Mouse (Mus musculus) MEL (cell line): Measurements from ENCODE around the gene Meis3. TPM values are rescaled to one million over a fixed set of nuclear protein-coding genes. Genes with fewer than 3 reads are reported as not detected.

ENCODE experiments used
- DNase-seq: peaks from one replicate; pipeline ENCODE4 v3.0.0; 2011; ENCODE audit warnings: low read depth, low spot score
- H3K27ac ChIP-seq: 2 replicates; pipeline ENCODE4 v1.5.1; 2012; ENCODE audit warnings: low read depth, mild to moderate bottlenecking, control low read depth, low read length, moderate library complexity; ENCODE audit not compliant: control insufficient read depth
- H3K27me3 ChIP-seq, 2 experiments: fragments of 150-350 bp in 1 of 2; sonication (generic) in 1 of 2; 2 replicates each; pipeline ENCODE4 v1.6.1; 2012; ENCODE audit warnings: low read length in 2 of 2, mild to moderate bottlenecking in 2 of 2, improper control_type of control experiment in 1 of 2, moderate library complexity in 1 of 2; ENCODE audit not compliant: insufficient read depth in 2 of 2, control insufficient read depth in 1 of 2
- H3K36me3 ChIP-seq, 2 experiments: 2 replicates each; pipeline ENCODE4 v1.6.1; 2012 to 2014; ENCODE audit warnings: low read length in 2 of 2, improper control_type of control experiment in 1 of 2, inconsistent platforms in 1 of 2, mild to moderate bottlenecking in 1 of 2; ENCODE audit not compliant: insufficient read depth in 2 of 2, control insufficient read depth in 1 of 2
- H3K4me1 ChIP-seq, 2 experiments: fragments of 150-350 bp in 1 of 2; sonication (generic) in 1 of 2; 2 replicates each; pipeline ENCODE4 v1.6.1; 2012; ENCODE audit warnings: low read length in 2 of 2, improper control_type of control experiment in 1 of 2, mild to moderate bottlenecking in 1 of 2; ENCODE audit not compliant: insufficient read depth in 2 of 2, control insufficient read depth in 1 of 2
- H3K4me3 ChIP-seq, 2 experiments: fragments of 150-350 bp in 1 of 2; sonication (generic) in 1 of 2; 2 replicates each; pipeline ENCODE4 v1.5.1; 2012; ENCODE audit warnings: low read depth in 2 of 2, low read length in 2 of 2, mild to moderate bottlenecking in 2 of 2, moderate library complexity in 2 of 2, control low read depth in 1 of 2, improper control_type of control experiment in 1 of 2; ENCODE audit not compliant: control insufficient read depth in 1 of 2, insufficient read depth in 1 of 2
- H3K79me2 ChIP-seq: 2 replicates; pipeline ENCODE4 v1.6.1; 2012; ENCODE audit warnings: mild to moderate bottlenecking, low read length, moderate library complexity; ENCODE audit not compliant: control insufficient read depth, poor library complexity, insufficient read depth
- H3K9ac ChIP-seq: 2 replicates; pipeline ENCODE4 v1.6.1; 2012; ENCODE audit warnings: low read depth, mild to moderate bottlenecking, control low read depth, low read length, moderate library complexity; ENCODE audit not compliant: control insufficient read depth, poor library complexity, severe bottlenecking
- H3K9me3 ChIP-seq: fragments of 150-350 bp; sonication (generic); replicated peaks from 2 replicates; pipeline ENCODE4 v1.6.1; 2012; ENCODE audit warnings: mild to moderate bottlenecking, low read length, improper control_type of control experiment, moderate library complexity; ENCODE audit not compliant: insufficient read depth
- BHLHE40 ChIP-seq: IDR thresholded peaks from 2 replicates; pipeline ENCODE4 v1.6.1; 2012; ENCODE audit warnings: low read depth, mild to moderate bottlenecking, inconsistent platforms, low read length, improper control_type of control experiment, borderline replicate concordance
- CHD2 ChIP-seq: IDR thresholded peaks from 2 replicates; pipeline ENCODE4 v1.6.1; 2011; ENCODE audit warnings: low read length, improper control_type of control experiment
- CTCF ChIP-seq, 3 experiments: IDR thresholded peaks in 2 of 3; conservative IDR thresholded peaks in 1 of 3; 2 replicates each; pipeline ENCODE4 v1.5.1; 2011 to 2012; ENCODE audit warnings: low read length in 3 of 3, low read depth in 2 of 3, mild to moderate bottlenecking in 2 of 3, improper control_type of control experiment in 1 of 3, inconsistent platforms in 1 of 3, mixed read lengths in 1 of 3, moderate library complexity in 1 of 3; ENCODE audit not compliant: control insufficient read depth in 1 of 3, insufficient read depth in 1 of 3, poor library complexity in 1 of 3, severe bottlenecking in 1 of 3
- ELF1 ChIP-seq: IDR thresholded peaks from 2 replicates; pipeline ENCODE4 v1.6.1; 2014; ENCODE audit warnings: low read depth, mild to moderate bottlenecking, inconsistent platforms, low read length, improper control_type of control experiment, moderate library complexity
- EP300 ChIP-seq, 2 experiments: IDR thresholded peaks; 2 replicates each; pipeline ENCODE4 v1.6.1; 2011; ENCODE audit warnings: improper control_type of control experiment in 2 of 2, low read length in 2 of 2, low read depth in 1 of 2, mild to moderate bottlenecking in 1 of 2
- GATA1 ChIP-seq: IDR thresholded peaks from 2 replicates; pipeline ENCODE4 v1.6.1; 2011; ENCODE audit warnings: low read depth, low read length, improper control_type of control experiment
- HCFC1 ChIP-seq: IDR thresholded peaks from 2 replicates; pipeline ENCODE4 v1.6.1; 2012; ENCODE audit warnings: low read depth, mild to moderate bottlenecking, inconsistent platforms, low read length, improper control_type of control experiment, moderate library complexity
- JUND ChIP-seq: IDR thresholded peaks from 2 replicates; pipeline ENCODE4 v1.6.1; 2011; ENCODE audit warnings: low read depth, mild to moderate bottlenecking, improper control_type of control experiment, low read length
- KAT2A ChIP-seq: conservative IDR thresholded peaks from 2 replicates; pipeline ENCODE4 v1.6.1; 2012; ENCODE audit warnings: low read depth, low read length, improper control_type of control experiment, inconsistent platforms
- MAX ChIP-seq: IDR thresholded peaks from 2 replicates; pipeline ENCODE4 v1.6.1; 2011; ENCODE audit warnings: low read length, improper control_type of control experiment
- MAZ ChIP-seq: IDR thresholded peaks from 2 replicates; pipeline ENCODE4 v1.6.1; 2012; ENCODE audit warnings: low read depth, mild to moderate bottlenecking, inconsistent platforms, low read length, improper control_type of control experiment
- MXI1 ChIP-seq: IDR thresholded peaks from 2 replicates; pipeline ENCODE4 v1.6.1; 2011; ENCODE audit warnings: mild to moderate bottlenecking, low read depth, low read length, improper control_type of control experiment
- POLR2AphosphoS2 ChIP-seq: IDR thresholded peaks from 2 replicates; pipeline ENCODE4 v1.6.1; 2011; ENCODE audit warnings: low read length, improper control_type of control experiment
- RAD21 ChIP-seq: IDR thresholded peaks from 2 replicates; pipeline ENCODE4 v1.6.1; 2011; ENCODE audit warnings: mild to moderate bottlenecking, low read depth, low read length, improper control_type of control experiment
- RCOR1 ChIP-seq: IDR thresholded peaks from 2 replicates; pipeline ENCODE4 v1.6.1; 2012; ENCODE audit warnings: low read depth, mild to moderate bottlenecking, inconsistent platforms, low read length, improper control_type of control experiment
- SIN3A ChIP-seq: IDR thresholded peaks from 2 replicates; pipeline ENCODE4 v1.6.1; 2012; ENCODE audit warnings: low read length, improper control_type of control experiment, inconsistent platforms
- SMC3 ChIP-seq: IDR thresholded peaks from 2 replicates; pipeline ENCODE4 v1.6.1; 2011; ENCODE audit warnings: low read depth, low read length, improper control_type of control experiment
- TAL1 ChIP-seq: IDR thresholded peaks from 2 replicates; pipeline ENCODE4 v1.6.1; 2012; ENCODE audit warnings: mild to moderate bottlenecking, inconsistent platforms, low read length, moderate library complexity, mixed read lengths
- UBTF ChIP-seq: IDR thresholded peaks from 2 replicates; pipeline ENCODE4 v1.6.1; 2012; ENCODE audit warnings: low read depth, mild to moderate bottlenecking, inconsistent platforms, low read length, improper control_type of control experiment, moderate library complexity, borderline replicate concordance; ENCODE audit not compliant: insufficient read depth
- ZC3H11A ChIP-seq: IDR thresholded peaks from 2 replicates; pipeline ENCODE4 v1.6.1; 2012; ENCODE audit warnings: low read depth, mild to moderate bottlenecking, inconsistent platforms, low read length, improper control_type of control experiment
- ZNF384 ChIP-seq: IDR thresholded peaks from 2 replicates; pipeline ENCODE4 v1.6.1; 2012; ENCODE audit warnings: low read depth, mild to moderate bottlenecking, inconsistent platforms, low read length, improper control_type of control experiment
- polyA plus RNA-seq, 2 experiments: library from polyadenylated mRNA; stranded (reverse) in 1 of 2; unstranded in 1 of 2; fragments of >175 nt in 1 of 2; fragments of >200 nt in 1 of 2; gene quantifications; 2 replicates each; pipeline versions ENCODE4 v1.2.1 to v1.2.4; 2012; ENCODE audit warnings: low replicate concordance in 2 of 2, low read depth in 1 of 2; ENCODE audit not compliant: insufficient read length in 2 of 2, insufficient read depth in 1 of 2, missing spikeins in 1 of 2
- total RNA-seq: library from RNA; depleted of rRNA; stranded (reverse); fragments of 300-350 nt; gene quantifications from 2 replicates; pipeline ENCODE4 v1.2.3, GENCODE M21; 2012

Meis3 gene
- total and polyA plus RNA-seq, 3 experiments, result 4.8 to 14.9 TPM; not detected in 1

GRCm38 (mm10) chr7:16183663-16184062 lies 8.8 kb downstream of the Meis3 start:
- no peaks in the 10 kb centered on the region for H3K36me3 ChIP-seq
- no peaks in the 10 kb centered on the region for H3K9me3 ChIP-seq
- H3K4me3 ChIP-seq, result no peak overlapping the region
- H3K4me1 ChIP-seq, result no peaks in the 10 kb centered on the region
- no peaks in the 10 kb centered on the region; a peak in 1 of 4 replicates for H3K27me3 ChIP-seq
- TF ChIP-seq MXI1 (peak; percentile 61), SMC3 (peak; percentile 14; the same call in 1 of the 2 replicates), KAT2A (no peak), ZNF384 (no peak), SIN3A (peak; percentile 80), POLR2AphosphoS2 (no peak), HCFC1 (no peak), CHD2 (no peak), RCOR1 (no peak)
- H3K9ac ChIP-seq, result no peak overlapping the region
- H3K79me2 ChIP-seq, result no peaks in the 10 kb centered on the region
- DNase-seq, result peak; percentile 77
- no peak overlapping the region for H3K27ac ChIP-seq

- DNase-seq, result peak; percentile 34
- Histone ChIP-seq H3K4me1 (no peaks in the 10 kb centered on the region), H3K27ac (no peak overlapping the region), H3K9me3 (no peaks in the 10 kb centered on the region), H3K4me3 (no peak overlapping the region), H3K27me3 (no peaks in the 10 kb centered on the region; a peak in 1 of 4 replicates), H3K36me3 (no peaks in the 10 kb centered on the region), H3K79me2 (no peaks in the 10 kb centered on the region), H3K9ac (no peak overlapping the region)
- TF ChIP-seq HCFC1, result no peak
- TF ChIP-seq ZC3H11A, result no peak
- TF ChIP-seq GATA1, result 0 out of 2 replicates have a peak, but pooled peaks have one; percentile 29
- 0 out of 2 replicates have a peak, but pooled peaks have one; percentile 36 for TF ChIP-seq MAX
- TF ChIP-seq POLR2AphosphoS2, result no peak
- TF ChIP-seq TAL1, result peak; percentile 61
- 0 out of 4 replicates have a peak, but pooled peaks of 1 of the 2 experiments have one; percentile 25 for TF ChIP-seq EP300 (IDR thresholded peaks at IDR 0.05; ENCODE audit: low read depth in 1 of 2, low read length in 2 of 2)
- no peak for TF ChIP-seq JUND
- TF ChIP-seq BHLHE40, result no peak
Measured at GRCm38 (mm10) chr7:16187494-16187893, 12.6 kb downstream of the Meis3 start.

DNA sequence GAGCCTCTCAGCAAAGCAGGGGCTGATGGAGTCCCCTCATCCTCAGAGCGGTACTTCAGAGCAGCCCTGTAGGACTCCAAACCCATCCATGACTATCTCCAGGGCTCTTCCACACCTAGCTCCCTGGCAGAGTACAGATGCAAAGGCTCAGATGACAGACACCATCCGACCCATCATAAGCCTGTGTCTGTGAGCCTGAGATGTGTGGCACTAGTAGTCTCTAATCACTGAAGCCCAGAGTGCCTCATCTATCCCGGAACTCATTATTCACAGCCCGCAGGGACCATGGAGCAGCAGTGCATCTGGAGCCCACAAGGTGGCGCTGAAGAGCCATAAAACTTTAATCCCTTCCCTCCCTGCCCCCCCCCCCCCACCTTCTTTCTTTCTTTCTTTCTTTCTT lies 17.4 kb downstream of the Meis3 start:
- no peaks in the 10 kb centered on the region for H3K4me1 ChIP-seq
- H3K9ac ChIP-seq, result no peak overlapping the region
- no peak overlapping the region for H3K4me3 ChIP-seq
- H3K36me3 ChIP-seq, result no peaks in the 10 kb centered on the region
- H3K9me3 ChIP-seq, result no peaks in the 10 kb centered on the region
- DNase-seq, result peak; percentile 77
- no peaks in the 10 kb centered on the region; a peak in 1 of 4 replicates for H3K27me3 ChIP-seq
- no peaks in the 10 kb centered on the region for H3K79me2 ChIP-seq
- TF ChIP-seq SIN3A (0 out of 2 replicates have a peak, but pooled peaks have one; percentile 27), UBTF (no peak), ZC3H11A (peak; percentile 67), CTCF (IDR thresholded peaks at IDR 0.05 in 2 of 3, conservative IDR thresholded peaks at IDR 0.05 in 1 of 3; ENCODE audit: control insufficient read depth in 1 of 3, insufficient read depth in 1 of 3, low read depth in 2 of 3, low read length in 3 of 3, poor library complexity in 1 of 3, severe bottlenecking in 1 of 3) (peak; percentile 66 to 83 (median 73)), ELF1 (0 out of 2 replicates have a peak, but pooled peaks have one; percentile 25), BHLHE40 (0 out of 2 replicates have a peak, but pooled peaks have one; percentile 8), ZNF384 (0 out of 2 replicates have a peak, but pooled peaks have one; percentile 8), SMC3 (peak; percentile 83), RAD21 (peak; percentile 69), MAX (no peak), MAZ (peak; percentile 54; the same call in 1 of the 2 replicates)
- no peak overlapping the region for H3K27ac ChIP-seq
